Mouse (Mus musculus) yolk sac, embryonic 10.5 days (tissue): ENCODE results near the gene Dop1b.

Source experiments
- DNase-seq: peaks from one replicate; pipeline ENCODE4 v3.0.0-alpha.2; 2017; ENCODE audit warnings: low spot score

Dop1b gene

DNA sequence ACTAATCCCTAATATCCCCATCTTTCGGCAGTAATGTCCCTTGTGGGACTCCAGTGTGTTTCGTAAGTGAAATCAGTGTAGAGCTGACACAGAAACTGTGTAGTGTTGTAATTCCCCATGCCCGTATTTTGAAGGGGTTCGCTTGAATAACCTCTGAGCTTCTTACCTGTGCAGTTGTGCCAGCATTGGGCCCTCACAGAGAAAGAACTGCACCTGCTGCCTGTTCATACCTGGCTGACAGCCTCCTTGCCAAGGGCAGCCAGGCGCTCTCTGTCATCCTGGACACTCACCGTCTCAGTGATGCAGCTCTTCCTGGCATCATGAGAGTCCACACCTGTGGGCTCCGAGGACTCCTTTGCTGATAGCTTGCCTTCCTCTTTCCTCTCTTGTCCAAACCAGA is 1.3 kb downstream of the Dop1b start:
- DNase-seq = no peak

DNA sequence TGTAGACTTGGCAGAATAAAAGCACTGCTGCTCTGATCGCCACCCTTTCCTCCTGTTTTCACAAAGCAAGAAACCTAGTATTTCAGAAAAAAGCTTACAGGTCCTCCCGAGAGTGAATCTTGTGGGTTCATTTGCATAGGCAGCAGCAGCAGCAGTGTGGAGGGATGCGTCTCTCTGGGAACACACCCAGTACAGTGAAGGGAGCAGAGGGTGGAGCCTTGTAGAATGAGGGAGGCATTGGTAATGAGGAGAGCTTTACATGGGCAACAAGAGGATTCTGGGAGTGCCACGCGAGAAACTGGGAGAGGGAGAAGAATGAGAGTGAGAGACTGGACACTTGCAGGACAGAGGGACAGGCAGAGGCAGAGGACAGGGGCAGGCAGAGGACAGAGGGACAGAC is 2.7 kb downstream of the Dop1b start:
- DNase-seq = no peak

DNA sequence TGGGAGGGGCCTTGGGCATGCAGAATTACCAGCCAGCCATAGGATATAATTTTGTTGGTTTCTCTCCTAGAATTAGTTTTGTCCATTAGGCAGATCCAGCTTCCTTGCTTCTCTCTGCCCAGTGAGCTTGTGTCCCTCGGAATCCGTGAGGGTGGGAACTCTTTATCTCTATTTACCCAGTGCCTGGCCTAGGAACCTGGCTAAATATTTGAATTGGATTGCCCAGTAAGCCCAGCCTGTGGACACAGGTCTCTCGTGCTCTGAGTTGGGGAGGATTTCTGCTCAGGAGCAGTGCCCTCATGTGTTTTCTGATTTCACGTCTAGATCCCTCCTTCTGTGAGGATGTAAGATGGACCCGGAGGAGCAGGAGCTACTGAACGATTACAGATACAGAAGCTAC is 4.1 kb downstream of the Dop1b start:
- no peak for DNase-seq

DNA sequence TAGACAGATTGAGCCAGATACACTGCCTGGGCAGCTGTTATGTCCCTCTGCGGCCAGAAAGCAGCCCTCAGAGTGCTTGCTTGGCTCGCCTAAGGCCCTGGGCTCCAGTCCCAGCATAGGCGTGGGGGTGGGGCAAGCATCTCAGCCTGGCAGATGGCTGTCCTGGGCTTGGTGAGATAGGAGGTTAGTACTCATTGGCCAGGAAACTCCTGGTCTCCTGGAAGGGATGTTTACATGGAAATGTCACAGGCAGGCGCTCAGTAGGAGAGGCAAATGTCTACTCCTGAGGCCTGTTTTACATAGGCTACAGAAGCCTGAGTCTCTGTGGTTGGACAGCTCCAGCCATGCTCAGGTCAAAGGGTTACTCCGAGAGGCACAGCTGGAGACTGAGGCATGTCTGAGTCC is 5.6 kb downstream of the Dop1b start:
- DNase-seq = peak; percentile 69

DNA sequence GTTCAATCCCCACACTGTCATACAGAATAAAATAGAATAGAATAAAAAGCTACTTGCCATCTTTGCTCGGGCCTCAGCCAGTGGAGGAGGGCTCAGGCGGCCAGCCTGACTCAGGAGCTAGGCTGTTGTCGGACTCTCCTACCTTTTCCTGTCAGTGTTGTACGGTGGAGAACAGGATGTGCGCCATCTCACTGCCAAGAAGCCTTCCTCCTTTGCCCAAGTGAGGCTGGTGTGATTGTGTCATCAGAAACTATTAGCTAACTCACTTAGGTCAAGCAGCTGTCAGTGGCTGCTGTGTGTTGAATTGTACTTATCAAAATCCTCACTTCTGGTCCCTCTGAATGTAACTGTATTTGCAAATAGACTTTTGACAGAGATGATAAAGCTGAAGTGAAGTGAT is 10.1 kb downstream of the Dop1b start:
- DNase-seq = no peak

DNA sequence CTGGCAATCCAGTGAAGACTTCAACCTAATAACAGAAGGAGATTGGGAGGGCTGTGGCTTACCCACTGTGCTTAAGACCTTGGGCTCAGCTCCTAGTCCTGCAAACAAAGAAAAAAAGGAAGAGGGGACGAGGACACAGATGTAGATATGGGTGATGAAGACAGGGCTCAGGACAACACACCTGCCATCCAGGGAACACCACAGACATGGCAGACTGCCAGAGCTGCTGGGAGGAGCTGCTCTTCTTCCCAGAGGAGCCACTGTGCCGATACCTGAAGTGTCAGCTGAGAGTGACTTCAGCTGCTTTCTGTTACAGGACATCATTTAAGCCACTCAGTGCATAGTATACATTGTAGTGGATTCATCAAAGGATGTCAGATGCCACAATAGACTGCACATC is 10.8 kb downstream of the Dop1b start:
- no peak for DNase-seq

DNA sequence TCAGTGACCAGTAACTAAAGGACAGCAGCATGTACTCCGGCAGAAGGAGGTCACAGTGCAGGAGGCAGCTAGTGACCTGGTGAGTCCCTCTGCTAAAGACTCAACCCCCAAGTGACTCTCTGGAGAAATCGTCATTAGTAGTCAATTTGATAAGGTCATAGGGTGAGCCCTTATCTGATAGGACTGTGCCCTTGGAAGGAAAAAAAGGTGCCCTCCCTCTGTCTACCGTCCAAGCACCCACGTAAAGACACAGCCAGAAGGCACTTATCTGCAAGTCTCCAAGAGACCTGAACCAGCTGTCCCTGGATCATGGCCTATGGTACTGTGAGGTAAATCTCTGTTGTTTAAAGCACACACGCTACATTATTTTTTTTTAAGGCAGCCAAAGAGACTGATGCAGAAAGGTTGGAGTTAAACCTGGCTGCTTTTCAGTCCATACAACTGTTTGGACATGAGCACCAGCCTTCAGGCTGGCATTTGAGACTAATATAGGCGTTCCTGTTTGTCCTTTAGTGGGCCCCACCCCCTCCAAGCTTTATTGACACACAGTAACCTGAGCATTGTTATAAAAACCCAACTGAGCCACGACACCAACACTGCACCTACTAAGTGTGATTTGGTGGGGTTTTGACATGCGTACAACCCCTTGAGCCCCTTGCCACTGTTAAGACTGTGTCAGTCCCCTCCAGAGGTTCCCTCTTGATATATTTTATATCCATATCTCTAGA is 13.9 kb downstream of the Dop1b start:
- peak; percentile 47 for DNase-seq

DNA sequence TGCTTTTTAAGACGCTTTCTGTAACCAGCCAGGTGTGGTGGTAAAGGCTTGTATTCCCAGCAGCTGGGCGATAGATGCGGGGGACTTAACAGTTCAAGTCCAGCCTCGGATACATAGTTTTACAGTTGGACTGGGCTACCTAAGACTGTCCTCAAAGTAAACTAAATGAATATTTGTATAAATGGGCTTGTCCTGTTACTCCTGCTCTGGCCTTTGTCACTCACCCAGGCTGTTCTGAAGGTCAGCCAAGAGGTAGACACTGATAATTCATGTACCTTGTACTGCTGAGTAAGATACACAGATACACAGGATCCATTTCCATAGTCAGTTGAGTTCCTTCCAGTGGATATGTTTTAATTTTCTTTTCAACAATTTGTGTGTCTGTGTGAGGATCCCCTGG is 14.5 kb downstream of the Dop1b start:
- DNase-seq = no peak

DNA sequence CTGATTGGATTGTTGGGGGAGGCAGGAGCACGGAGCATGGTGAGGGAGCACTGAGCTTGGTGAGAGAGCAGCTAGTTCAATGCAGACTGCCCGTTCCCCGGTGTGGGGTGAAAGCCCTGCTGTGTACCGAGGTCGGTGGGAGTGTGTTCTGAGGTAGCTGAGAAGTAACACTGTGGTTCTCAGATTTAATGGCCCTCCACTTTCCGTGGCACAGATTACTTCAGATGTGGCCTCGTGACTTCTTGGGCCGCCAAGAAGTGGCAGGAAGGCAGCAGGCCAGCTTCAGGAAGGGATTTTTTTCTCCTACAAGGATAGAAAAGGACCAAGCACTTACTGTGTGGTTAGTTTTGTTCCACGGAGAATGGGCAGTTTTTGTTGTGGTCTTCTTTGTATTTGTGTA is 17.0 kb downstream of the Dop1b start:
- no peak for DNase-seq

DNA sequence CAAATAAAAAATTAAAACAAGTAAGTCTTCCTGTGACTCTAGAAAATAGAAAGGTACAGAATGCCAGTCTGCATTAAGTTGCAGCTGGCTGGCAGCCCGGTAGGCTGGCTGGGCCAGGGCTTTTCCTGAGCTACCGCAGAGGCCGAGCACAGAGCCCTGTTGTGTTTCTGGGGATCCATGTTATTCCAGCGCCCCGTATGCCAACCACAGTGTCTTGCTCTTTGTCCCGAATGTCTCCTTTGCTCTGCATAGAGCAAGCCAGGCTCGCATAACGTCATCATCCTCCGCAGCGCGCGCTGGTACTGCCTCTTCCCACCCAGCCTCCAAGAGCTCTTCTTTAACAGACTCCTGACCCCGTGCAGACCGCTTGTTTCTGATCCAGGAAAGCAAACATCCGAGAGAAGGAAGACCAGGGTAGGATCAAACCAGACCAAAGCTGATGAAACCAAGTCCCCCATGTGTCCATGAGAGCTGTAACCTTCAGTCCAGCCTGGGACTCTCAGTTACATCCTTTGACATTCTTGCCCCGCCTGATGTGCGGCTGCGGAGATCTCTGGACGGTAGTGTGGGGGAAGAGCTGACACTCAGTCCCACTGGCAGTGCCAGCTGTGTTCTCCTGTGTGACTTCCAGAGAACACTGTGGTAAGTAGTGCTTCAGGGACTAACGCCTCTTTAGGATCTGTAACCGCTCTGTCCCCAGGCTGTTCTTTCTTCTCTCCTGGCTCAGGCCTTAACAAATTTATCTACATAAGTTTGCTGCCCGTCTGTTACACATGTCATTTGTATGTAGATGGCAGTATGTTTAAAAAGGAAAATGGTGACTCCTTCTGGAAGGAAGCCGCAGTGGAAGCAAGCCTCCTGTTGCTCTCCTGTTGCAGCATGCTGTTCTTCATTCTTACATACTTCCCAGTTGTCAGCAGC is 18.4 kb downstream of the Dop1b start:
- DNase-seq = peak; percentile 47

DNA sequence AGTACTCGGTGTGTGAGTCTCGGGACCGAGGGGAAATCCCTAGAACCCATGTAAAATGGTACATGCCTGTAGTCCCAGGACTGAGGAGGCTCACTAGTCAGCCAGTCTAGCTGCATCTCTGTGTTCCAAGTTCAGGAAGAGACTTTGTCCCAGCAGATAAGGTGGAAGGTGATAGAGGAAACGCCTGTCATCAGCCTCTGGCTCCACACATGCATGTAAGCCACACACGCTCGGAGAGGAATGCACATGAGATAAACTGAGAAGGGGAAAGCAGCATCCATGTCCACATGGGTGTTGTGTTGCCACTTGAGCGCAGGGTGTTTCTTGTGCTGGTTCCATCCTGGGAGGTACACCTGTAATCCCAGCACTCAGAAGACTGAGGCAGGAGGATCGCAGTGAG is 19.6 kb downstream of the Dop1b start:
- DNase-seq = no peak

DNA sequence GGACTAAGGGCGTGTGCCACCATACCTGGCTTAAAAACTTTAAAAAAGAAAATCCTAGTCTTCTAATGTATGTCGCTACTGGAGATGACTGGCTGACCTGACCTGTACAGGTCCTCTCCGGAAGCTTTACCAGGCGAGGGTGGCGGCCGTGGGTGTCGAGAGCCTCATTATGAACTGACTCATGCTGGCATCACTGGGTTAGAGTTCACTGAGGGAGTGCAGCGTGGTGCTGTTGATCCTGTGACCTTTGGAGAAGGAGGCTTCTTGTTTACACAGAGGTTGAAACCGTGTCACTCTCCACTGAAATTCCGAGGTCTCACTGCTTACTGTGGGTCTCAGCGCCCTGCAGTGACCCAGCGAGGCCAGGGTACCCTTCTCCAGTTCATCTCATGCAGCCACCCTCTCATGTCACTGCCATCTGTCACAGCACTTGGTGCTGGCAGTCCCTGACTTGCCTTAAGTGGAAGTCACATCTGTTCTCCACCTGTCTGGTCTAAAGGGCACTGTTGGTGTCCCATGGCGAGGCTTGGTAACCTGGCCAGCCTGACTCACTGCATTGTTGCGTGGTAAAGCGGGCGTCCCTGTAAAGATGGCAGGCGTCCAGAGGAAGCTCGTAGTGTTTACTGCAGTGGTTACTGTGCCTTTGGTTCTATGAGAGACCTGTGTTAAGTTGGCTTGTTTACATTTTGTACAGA is 21.3 kb downstream of the Dop1b start:
- peak; percentile 57 for DNase-seq

DNA sequence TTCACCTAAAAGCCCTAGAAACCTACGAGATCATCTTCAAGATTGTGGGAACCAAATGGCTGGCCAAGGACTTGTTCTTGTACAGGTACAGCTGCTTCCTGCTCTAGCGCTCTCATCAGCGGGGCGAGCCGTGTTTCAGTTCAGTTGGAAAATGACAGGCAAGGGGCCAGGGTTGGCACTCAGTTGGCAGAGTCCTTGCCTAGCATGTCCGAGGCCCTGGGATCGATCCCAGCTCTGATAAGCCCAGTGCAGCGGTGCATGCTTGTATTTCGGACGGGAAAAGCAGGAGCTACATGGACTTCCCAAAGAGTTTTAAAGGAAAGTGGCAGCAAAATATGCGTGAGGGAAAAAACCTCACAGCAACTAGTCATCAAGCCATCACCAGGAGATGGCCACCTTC is 27.5 kb downstream of the Dop1b start:
- no peak for DNase-seq

DNA sequence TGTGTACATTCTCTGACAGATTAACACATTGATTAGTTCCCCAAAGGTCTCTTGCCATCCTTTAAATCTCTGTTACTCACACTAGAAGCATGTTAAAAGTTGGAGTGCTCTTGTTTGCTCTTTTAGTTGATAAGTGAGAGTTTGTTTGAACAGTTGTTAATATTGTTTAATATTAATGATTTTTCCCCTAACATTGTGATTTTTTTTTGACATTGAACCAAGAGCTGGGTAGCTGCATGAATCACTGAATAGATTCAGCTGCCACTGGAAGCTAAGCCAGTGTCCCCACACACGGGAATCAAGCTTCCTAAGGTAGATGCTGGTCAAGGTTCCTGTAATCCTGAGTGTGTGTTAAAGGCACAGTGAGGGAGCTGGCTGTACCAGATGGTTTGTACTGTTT is 31.2 kb downstream of the Dop1b start:
- DNase-seq = no peak

DNA sequence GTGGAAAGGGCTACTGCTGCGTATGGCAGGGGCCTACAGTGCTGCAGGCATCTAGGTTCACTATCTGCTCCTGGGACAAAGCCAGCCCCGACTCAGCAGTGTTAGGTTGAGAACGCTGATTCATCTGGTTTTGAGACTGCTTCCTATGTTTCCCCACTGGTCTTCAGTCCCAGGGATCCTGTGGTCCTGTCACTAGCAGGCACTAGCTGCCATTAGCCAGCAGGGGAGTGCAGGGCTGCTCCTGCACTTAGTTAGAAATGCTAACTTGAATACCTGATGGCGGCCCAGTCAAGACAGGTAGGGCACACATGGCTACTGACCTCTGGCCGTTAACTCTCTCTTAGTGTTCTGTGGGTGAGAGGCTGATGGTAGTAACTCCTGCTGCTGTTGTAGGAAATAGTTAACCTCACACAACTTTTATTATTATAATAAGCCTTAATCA is 32.4 kb downstream of the Dop1b start:
- no peak for DNase-seq

DNA sequence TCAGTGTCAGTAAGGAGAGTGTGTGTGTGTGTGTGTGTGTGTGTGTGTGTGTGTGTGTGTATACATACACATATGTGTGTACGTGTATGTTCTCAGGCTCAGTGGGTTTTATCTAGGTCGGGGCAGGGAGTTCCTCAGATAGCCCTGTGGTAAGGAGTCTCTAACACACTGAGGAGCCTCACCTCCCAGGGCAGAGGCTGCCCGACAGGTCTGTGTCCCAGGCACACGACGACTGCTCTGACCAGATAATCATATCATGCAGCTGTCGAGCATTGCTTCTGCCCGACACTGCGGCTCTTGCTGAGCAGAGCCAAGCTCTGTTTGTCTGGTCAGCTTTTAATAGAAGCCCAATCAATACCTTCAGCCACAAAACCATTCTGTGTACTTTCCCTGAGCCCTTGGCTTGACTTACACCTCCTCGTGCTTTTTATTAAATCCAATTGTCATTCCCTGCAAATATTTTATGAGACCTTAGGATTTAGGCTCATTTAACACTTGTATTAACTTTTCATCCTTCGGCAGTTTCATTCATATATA is 33.2 kb downstream of the Dop1b start:
- no peak for DNase-seq

DNA sequence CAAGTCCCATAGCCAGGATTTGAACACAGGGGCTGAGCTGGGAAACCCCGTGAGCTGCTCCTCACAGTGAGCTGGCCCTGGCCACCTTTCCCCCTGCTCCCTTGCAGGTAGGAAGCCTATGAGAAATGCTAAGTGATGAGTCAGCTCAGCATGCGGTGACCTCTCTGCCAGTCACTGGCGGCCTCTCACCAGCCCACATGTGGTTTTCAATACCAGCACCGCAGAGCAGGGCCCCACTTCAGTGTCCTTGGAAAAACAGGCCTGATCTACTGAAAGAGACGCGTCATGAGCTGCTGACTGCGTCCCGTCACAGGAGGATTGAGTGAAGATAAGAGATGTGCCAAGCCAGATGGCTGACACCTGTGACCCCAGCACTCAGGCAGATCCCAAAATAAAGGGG is 34.7 kb downstream of the Dop1b start:
- no peak for DNase-seq

DNA sequence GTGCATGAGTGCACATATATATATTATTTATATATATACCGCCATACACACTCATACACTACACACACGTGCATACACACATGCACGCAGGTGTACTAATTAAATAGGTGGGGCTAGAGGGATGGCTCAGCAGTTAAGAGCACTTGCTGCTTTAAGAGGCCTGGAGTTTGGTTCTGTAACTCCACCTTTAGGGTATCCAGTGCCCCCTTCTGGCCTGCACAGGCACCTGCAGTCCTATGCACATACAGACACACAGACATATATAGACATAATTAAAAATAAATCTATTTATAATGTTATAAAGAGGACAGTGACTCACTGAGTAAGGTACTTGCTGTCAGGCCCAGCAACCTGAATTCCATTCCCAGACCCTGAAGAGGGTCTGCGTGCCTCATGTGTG is 35.3 kb downstream of the Dop1b start:
- DNase-seq = no peak

DNA sequence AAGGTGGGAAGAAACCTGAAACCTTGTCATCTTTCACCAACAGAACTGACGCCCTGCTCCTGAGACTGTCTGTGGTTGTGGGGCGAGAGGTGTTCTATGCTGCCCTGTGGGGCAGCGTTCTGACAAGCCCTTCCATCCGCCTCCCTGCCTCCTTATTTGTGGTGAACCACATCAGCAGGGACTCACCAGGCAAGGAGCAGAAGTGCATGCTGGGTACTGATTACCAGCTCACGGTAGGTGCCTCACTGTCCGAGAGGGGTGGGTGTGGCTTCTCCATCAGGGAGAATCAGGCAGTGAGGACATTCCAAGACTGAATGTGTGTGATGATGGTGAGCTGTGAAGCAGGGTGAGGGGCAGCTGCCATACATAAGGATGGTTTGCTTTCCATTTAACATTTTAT is 35.7 kb downstream of the Dop1b start:
- DNase-seq = no peak

DNA sequence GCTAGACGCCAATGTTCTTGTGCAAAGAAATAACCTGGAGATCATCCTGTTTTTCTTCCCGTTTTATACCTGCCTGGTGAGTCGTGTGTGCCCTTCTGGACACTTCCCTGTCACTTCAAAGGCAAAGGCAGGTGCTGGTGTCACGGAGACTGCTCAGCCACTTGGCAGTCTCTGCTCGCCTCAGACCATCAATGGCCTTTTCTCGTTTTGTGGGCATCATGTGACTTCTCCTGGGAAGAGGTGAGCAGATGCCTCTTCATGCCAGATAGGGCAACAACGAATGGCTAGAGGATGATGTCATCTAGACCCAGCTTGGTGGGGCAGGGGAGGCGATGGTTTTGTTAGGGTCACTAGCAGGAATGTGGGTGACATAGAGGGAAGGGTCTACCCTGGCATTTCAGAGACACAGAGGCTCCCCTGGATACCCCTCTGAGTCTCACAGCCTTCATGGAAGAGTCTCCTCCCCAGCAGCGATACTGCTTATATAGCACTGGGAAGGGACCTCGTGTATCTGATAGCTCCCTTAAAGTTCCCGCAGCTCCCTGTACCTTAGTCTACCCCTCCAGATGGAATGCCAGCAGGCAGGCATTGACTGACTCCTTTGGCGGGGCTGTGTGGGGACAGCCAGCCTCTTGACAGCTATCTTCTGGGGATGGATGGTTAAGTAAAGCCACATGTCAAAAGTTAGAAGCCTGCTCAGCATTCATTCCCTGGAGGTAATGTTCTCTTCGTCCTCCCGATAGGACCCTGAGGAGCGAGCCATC is 37.6 kb downstream of the Dop1b start:
- no peak for DNase-seq

DNA sequence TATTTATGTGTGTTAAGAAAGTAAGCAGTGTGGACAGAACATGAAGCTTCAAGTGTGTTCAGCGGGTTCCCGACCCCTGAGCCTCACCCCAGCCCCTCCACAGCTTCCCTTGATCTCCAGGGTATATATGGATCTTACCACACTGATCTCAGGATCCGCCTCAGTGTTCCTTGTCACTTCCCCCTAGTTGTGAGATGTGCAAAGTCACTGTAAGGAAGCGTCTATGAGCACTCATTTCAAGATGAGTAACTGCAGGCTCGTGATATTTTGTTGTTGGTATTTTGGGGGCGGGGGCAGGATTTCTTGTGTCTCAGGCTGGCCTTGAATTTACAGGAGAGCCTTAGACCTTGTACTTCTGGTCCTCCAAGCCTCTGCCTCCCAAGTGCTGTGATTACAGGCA is 38.8 kb downstream of the Dop1b start:
- no peak for DNase-seq

DNA sequence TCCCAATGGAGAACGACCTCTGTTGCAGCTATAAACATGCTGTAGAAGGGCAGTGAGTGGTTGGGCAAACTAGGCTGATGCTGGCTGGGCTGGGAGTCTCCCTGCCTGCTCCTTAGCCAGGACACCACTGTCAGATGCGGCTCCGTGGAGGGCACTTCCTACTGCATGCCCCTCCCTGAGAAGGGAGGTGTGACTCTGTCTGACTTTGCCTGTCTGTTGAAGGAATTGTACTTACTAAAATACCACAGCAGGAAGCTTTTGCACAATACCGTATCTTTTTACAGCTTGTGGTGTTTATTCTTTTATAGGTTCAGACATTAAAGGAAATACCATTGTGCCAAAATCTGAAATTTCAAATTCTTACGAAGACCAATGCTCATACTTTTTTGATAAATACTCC is 40.1 kb downstream of the Dop1b start:
- no peak for DNase-seq
